Mouse (Mus musculus) lung, adult 2 months (tissue): Measurements from ENCODE around the gene Clic5.
A peak's percentile ranks its signal among the peaks of the same experiment; 100 is the strongest.

Source experiments
- CTCF ChIP-seq: fragments of 200-500 bp; IDR thresholded peaks from 2 replicates; pipeline ENCODE4 v1.5.1; 2011; ENCODE audit warnings: mild to moderate bottlenecking, low read length, control low read depth; ENCODE audit not compliant: insufficient read depth
- POLR2A ChIP-seq: fragments of 200-500 bp; IDR thresholded peaks from 2 replicates; pipeline ENCODE4 v1.6.1; 2011; ENCODE audit warnings: low read depth, mild to moderate bottlenecking, control low read depth, low read length, borderline replicate concordance; ENCODE audit errors: extremely low read depth

- 0 out of 2 replicates have a peak, but pooled peaks have one; percentile 23 for TF ChIP-seq POLR2A
- no peak for TF ChIP-seq CTCF
Observed at GRCm38 (mm10) chr17:44151889-44152288, 36.5 kb upstream of the Clic5 start.
